Mouse (Mus musculus) CH12.LX (cell line): ENCODE measurements at regions not wholly inside any gene's neighbourhood (a gene's known extent, or its start where the extent isn't known, plus 50 kb on each side); places are given as distances from the start of the nearest gene placed in this dataset.

Source experiments
- DNase-seq: peaks from one replicate; pipeline ENCODE4 v3.0.0-alpha.2; 2013; ENCODE audit errors: extremely low read depth
- H3K27ac ChIP-seq: 2 replicates; pipeline ENCODE4 v1.5.1; 2012; ENCODE audit warnings: low read depth, mild to moderate bottlenecking, control low read depth, moderate library complexity; ENCODE audit not compliant: insufficient read depth
- H3K27me3 ChIP-seq: replicated peaks from 2 replicates; pipeline ENCODE3; 2012; ENCODE audit warnings: inconsistent platforms
- H3K36me3 ChIP-seq, 2 experiments: replicated peaks in 1 of 2; 2 replicates each; pipeline versions ENCODE3 to v1.6.1; 2012; ENCODE audit warnings: inconsistent platforms in 1 of 2, low read length in 1 of 2, mild to moderate bottlenecking in 1 of 2, mixed read lengths in 1 of 2, moderate library complexity in 1 of 2; ENCODE audit not compliant: control insufficient read depth in 1 of 2, insufficient read depth in 1 of 2
- H3K4me1 ChIP-seq, 2 experiments: 2 replicates each; pipeline ENCODE4 v1.6.1; 2012; ENCODE audit warnings: inconsistent platforms in 1 of 2, moderate library complexity in 1 of 2; ENCODE audit not compliant: insufficient read depth in 2 of 2, control insufficient read depth in 1 of 2
- H3K4me2 ChIP-seq: 2 replicates; pipeline ENCODE4 v1.6.1; 2012; ENCODE audit warnings: low read depth, mild to moderate bottlenecking, control low read depth; ENCODE audit not compliant: poor library complexity, insufficient read depth, severe bottlenecking
- H3K4me3 ChIP-seq, 3 experiments: fragments of 150-350 bp in 1 of 3; sonication (generic) in 1 of 3; replicated peaks in 1 of 3; 2 replicates each; pipeline versions ENCODE3 to v1.5.1; 2011 to 2012; ENCODE audit warnings: low read depth in 2 of 3, low read length in 2 of 3, mild to moderate bottlenecking in 2 of 3, moderate library complexity in 2 of 3, control low read depth in 1 of 3, improper control_type of control experiment in 1 of 3, inconsistent platforms in 1 of 3, mixed read lengths in 1 of 3; ENCODE audit not compliant: poor library complexity in 1 of 3
- H3K79me2 ChIP-seq: replicated peaks from 2 replicates; pipeline ENCODE4 v1.6.1; 2012; ENCODE audit warnings: mild to moderate bottlenecking, moderate library complexity; ENCODE audit not compliant: control insufficient read depth, poor library complexity, insufficient read depth, severe bottlenecking; ENCODE audit errors: extremely low read depth
- H3K9ac ChIP-seq: 2 replicates; pipeline ENCODE4 v1.6.1; 2012; ENCODE audit warnings: low read depth, mild to moderate bottlenecking, control low read depth, moderate library complexity; ENCODE audit not compliant: insufficient read depth
- H3K9me3 ChIP-seq: replicated peaks from 2 replicates; pipeline ENCODE3; 2012; ENCODE audit warnings: low read length, inconsistent platforms, mixed read lengths
- BHLHE40 ChIP-seq: IDR thresholded peaks from 2 replicates; pipeline ENCODE4 v1.6.1; 2011; ENCODE audit warnings: mild to moderate bottlenecking, low read depth, low read length, improper control_type of control experiment
- CTCF ChIP-seq, 2 experiments: IDR thresholded peaks in 1 of 2; conservative IDR thresholded peaks in 1 of 2; 2 replicates each; pipeline ENCODE4 v1.5.1; 2011 to 2012; ENCODE audit warnings: low read depth in 2 of 2, low read length in 2 of 2, improper control_type of control experiment in 1 of 2, inconsistent platforms in 1 of 2, mild to moderate bottlenecking in 1 of 2, moderate library complexity in 1 of 2
- E2F4 ChIP-seq: IDR thresholded peaks from 2 replicates; pipeline ENCODE4 v1.6.1; 2011; ENCODE audit warnings: low read depth, low read length, improper control_type of control experiment; ENCODE audit not compliant: insufficient replicate concordance
- ELF1 ChIP-seq: IDR thresholded peaks from 2 replicates; pipeline ENCODE4 v1.6.1; 2014; ENCODE audit warnings: low read depth, mild to moderate bottlenecking, inconsistent platforms, low read length, improper control_type of control experiment
- ETS1 ChIP-seq: conservative IDR thresholded peaks from 2 replicates; pipeline ENCODE4 v1.6.1; 2012; ENCODE audit warnings: low read depth, mild to moderate bottlenecking, inconsistent platforms, low read length, improper control_type of control experiment, moderate library complexity
- HCFC1 ChIP-seq: IDR thresholded peaks from 2 replicates; pipeline ENCODE4 v1.6.1; 2012; ENCODE audit warnings: low read depth, mild to moderate bottlenecking, inconsistent platforms, low read length, improper control_type of control experiment
- IRF4 ChIP-seq: IDR thresholded peaks from 2 replicates; pipeline ENCODE4 v1.6.1; 2014; ENCODE audit warnings: low read depth, mild to moderate bottlenecking, inconsistent platforms, low read length, improper control_type of control experiment
- JUN ChIP-seq: IDR thresholded peaks from 2 replicates; pipeline ENCODE4 v1.6.1; 2011; ENCODE audit warnings: low read depth, mild to moderate bottlenecking, low read length, improper control_type of control experiment, moderate library complexity; ENCODE audit not compliant: insufficient read depth
- KAT2A ChIP-seq: IDR thresholded peaks from 2 replicates; pipeline ENCODE4 v1.6.1; 2012; ENCODE audit warnings: low read length, improper control_type of control experiment, inconsistent platforms; ENCODE audit not compliant: insufficient replicate concordance
- MAFK ChIP-seq: IDR thresholded peaks from 2 replicates; pipeline ENCODE4 v1.6.1; 2011; ENCODE audit warnings: low read length, improper control_type of control experiment; ENCODE audit not compliant: insufficient replicate concordance
- MAX ChIP-seq: IDR thresholded peaks from 2 replicates; pipeline ENCODE4 v1.6.1; 2011; ENCODE audit warnings: low read length, improper control_type of control experiment
- MEF2A ChIP-seq: IDR thresholded peaks from 2 replicates; pipeline ENCODE4 v1.6.1; 2014; ENCODE audit warnings: low read depth, mild to moderate bottlenecking, inconsistent platforms, low read length, improper control_type of control experiment, borderline replicate concordance
- MXI1 ChIP-seq: IDR thresholded peaks from 2 replicates; pipeline ENCODE4 v1.6.1; 2011; ENCODE audit warnings: mild to moderate bottlenecking, low read depth, low read length, improper control_type of control experiment
- MYC ChIP-seq: IDR thresholded peaks from 2 replicates; pipeline ENCODE4 v1.6.1; 2011; ENCODE audit warnings: low read depth, mild to moderate bottlenecking, improper control_type of control experiment, low read length
- NELFE ChIP-seq: IDR thresholded peaks from 2 replicates; pipeline ENCODE4 v1.6.1; 2011; ENCODE audit warnings: low read depth, low read length, improper control_type of control experiment
- NRF1 ChIP-seq: IDR thresholded peaks from 2 replicates; pipeline ENCODE4 v1.6.1; 2014; ENCODE audit warnings: low read depth, mild to moderate bottlenecking, inconsistent platforms, low read length, improper control_type of control experiment, moderate library complexity
- POLR2A ChIP-seq: IDR thresholded peaks from 2 replicates; pipeline ENCODE4 v1.6.1; 2011; ENCODE audit warnings: low read depth, mild to moderate bottlenecking, improper control_type of control experiment, low read length
- SIN3A ChIP-seq: IDR thresholded peaks from 2 replicates; pipeline ENCODE4 v1.6.1; 2012; ENCODE audit warnings: low read length, improper control_type of control experiment, inconsistent platforms
- TCF12 ChIP-seq: IDR thresholded peaks from 2 replicates; pipeline ENCODE4 v1.6.1; 2014; ENCODE audit warnings: low read depth, mild to moderate bottlenecking, inconsistent platforms, low read length, improper control_type of control experiment
- USF1 ChIP-seq: IDR thresholded peaks from 2 replicates; pipeline ENCODE4 v1.6.1; 2014; ENCODE audit warnings: low read depth, mild to moderate bottlenecking, inconsistent platforms, low read length, improper control_type of control experiment
- USF2 ChIP-seq: conservative IDR thresholded peaks from 2 replicates; pipeline ENCODE4 v1.6.1; 2011; ENCODE audit warnings: low read depth, low read length, improper control_type of control experiment
- ZC3H11A ChIP-seq: IDR thresholded peaks from 2 replicates; pipeline ENCODE4 v1.6.1; 2012; ENCODE audit warnings: low read depth, mild to moderate bottlenecking, inconsistent platforms, low read length, improper control_type of control experiment
- ZNF384 ChIP-seq: IDR thresholded peaks from 2 replicates; pipeline ENCODE4 v1.6.1; 2012; ENCODE audit warnings: low read depth, low read length, improper control_type of control experiment, inconsistent platforms
- dilution Hi-C: fragments of 300-500 bp; cut with MboI; formaldehyde crosslinking; loops from 2 replicates; pipeline ENCODE4 v1.14.3; 2020; ENCODE audit warnings: low sequenced_read_pairs; ENCODE audit not compliant: extremely low pct_unique_long_range_greater_than_20kb, extremely low pct_ligation_motif_present
- in situ Hi-C: fragments of 300-500 bp; cut with MboI; formaldehyde crosslinking; loops from 3 replicates; pipeline ENCODE4 v1.14.3; 2019; ENCODE audit warnings: low sequenced_read_pairs, low pct_ligation_motif_present, low pct_unique_long_range_greater_than_20kb, mixed read lengths

DNA sequence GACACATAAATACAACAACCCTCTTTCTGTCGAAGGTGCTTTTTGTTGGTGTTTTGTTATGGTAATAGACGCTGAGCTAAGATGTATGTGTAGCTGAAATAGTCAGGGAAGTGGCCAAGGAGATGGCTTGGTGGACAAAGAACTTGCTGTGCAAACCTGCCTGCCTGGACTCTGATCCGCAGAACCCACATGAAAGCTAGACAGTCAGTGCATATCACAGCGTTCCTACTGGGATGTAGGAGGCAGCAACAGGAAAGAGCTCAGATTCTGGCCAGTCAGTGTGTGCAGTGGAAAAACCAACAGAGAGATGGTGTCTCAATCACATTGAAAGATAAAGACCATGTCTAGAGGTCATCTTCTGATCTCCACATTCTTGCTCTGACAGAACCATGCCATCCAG, 144.1 kb downstream of the Inhbb start:
- dilution Hi-C loops: no loop called here
- peaks cover 85% of the 10 kb centered on the region for H3K9me3 ChIP-seq

DNA sequence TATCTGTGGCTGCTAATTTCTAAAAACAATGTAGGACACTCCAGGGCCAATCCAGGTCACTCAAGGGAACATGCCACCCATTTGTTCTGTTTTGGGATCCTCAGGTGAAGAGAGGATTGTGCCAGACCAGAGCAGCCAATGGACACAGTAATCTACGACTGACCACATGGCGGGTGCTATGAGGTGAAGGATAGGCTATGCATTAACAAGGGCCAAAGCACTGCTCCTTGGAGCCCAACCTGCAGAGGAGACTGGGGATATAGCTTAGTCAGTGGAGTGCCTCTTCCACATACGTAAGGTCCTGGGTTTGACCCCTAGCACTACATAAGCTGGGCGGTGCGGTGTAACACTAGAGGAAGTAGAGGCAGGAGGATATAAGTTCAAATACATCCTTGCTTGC, 156.0 kb downstream of the Inhbb start:
- H3K9me3 ChIP-seq: peaks cover 87% of the 10 kb centered on the region
- in situ Hi-C loops: no loop called here
- H3K4me2 ChIP-seq: no peak overlapping the region
- no peaks in the 10 kb centered on the region for H3K27me3 ChIP-seq
- no peak overlapping the region for H3K4me3 ChIP-seq
- no peaks in the 10 kb centered on the region for H3K4me1 ChIP-seq
- no peaks in the 10 kb centered on the region for H3K79me2 ChIP-seq
- H3K27ac ChIP-seq: no peak overlapping the region
- H3K36me3 ChIP-seq: no peaks in the 10 kb centered on the region
- TF ChIP-seq E2F4 (no peak), SIN3A (no peak), NRF1 (no peak), MAX (no peak), ZNF384 (no peak), USF2 (no peak), ELF1 (no peak), IRF4 (no peak), JUN (no peak), HCFC1 (no peak), TCF12 (no peak), KAT2A (no peak), ETS1 (no peak), ZC3H11A (no peak), MEF2A (no peak), MAFK (no peak), MXI1 (no peak)
- no peak overlapping the region for H3K9ac ChIP-seq
- DNase-seq: no peak
- dilution Hi-C loops: no loop called here

More for the DNA sequence above, 144.1 kb downstream of the Inhbb start:
- in situ Hi-C loops: no loop called here
- Histone ChIP-seq H3K4me3 (no peak overlapping the region), H3K27me3 (no peaks in the 10 kb centered on the region), H3K9ac (no peak overlapping the region), H3K36me3 (no peaks in the 10 kb centered on the region), H3K4me1 (no peaks in the 10 kb centered on the region), H3K79me2 (no peaks in the 10 kb centered on the region), H3K27ac (no peak overlapping the region), H3K4me2 (no peak overlapping the region)
- no peak for DNase-seq
- TF ChIP-seq NELFE (no peak), USF1 (no peak), POLR2A (no peak), MYC (no peak), BHLHE40 (no peak), CTCF (conservative IDR thresholded peaks at IDR 0.05 in 1 of 2, IDR thresholded peaks at IDR 0.05 in 1 of 2; ENCODE audit: low read depth in 2 of 2, low read length in 2 of 2) (no peak)
